Mouse (Mus musculus) midbrain, embryonic 14.5 days (tissue): ENCODE data around the gene Gm20738. TPM values are rescaled to one million over a fixed set of nuclear protein-coding genes. Genes with fewer than 3 reads are reported as not detected.
"Not testable (repeated sequence)": the region's sequence is repeated elsewhere in the genome, so short reads cannot be mapped to it uniquely, and the experiment has no call there.

Experiments used
- ATAC-seq: fragments of 200-750 bp; cut with Nextera tagmentation; 2 replicates; pipeline ENCODE4 v1.8.0; 2017; ENCODE audit warnings: moderate number of reproducible peaks, moderate library complexity; ENCODE audit not compliant: low FRiP score, low TSS enrichment
- DNase-seq: peaks from one replicate; pipeline ENCODE4 v3.0.0-alpha.2; 2015
- H3K27ac ChIP-seq: fragments of 300-500 bp; sonication (generic); replicated peaks from 2 replicates; pipeline ENCODE4 v1.5.1; 2014; ENCODE audit warnings: mild to moderate bottlenecking, low read depth, low read length, moderate library complexity
- H3K27me3 ChIP-seq: fragments of 300-500 bp; sonication (generic); 2 replicates; pipeline ENCODE4 v1.6.1; 2014; ENCODE audit warnings: low read length, control low read depth, mixed read lengths; ENCODE audit not compliant: control insufficient read depth, insufficient read depth
- H3K36me3 ChIP-seq: fragments of 300-500 bp; sonication (generic); 2 replicates; pipeline ENCODE4 v1.6.1; 2014; ENCODE audit warnings: low read length, control low read depth; ENCODE audit not compliant: control insufficient read depth, insufficient read depth
- H3K4me1 ChIP-seq: fragments of 300-500 bp; sonication (generic); 2 replicates; pipeline ENCODE4 v1.6.1; 2014; ENCODE audit warnings: mild to moderate bottlenecking, antibody characterized with exemption, low read length, control low read depth; ENCODE audit not compliant: control insufficient read depth, insufficient read depth
- H3K4me2 ChIP-seq: fragments of 300-500 bp; sonication (generic); 2 replicates; pipeline ENCODE4 v1.6.1; 2014; ENCODE audit warnings: mild to moderate bottlenecking, low read length, moderate library complexity
- H3K4me3 ChIP-seq: fragments of 300-500 bp; sonication (generic); replicated peaks from 2 replicates; pipeline ENCODE4 v1.5.1; 2014; ENCODE audit warnings: low read depth, low read length
- H3K9ac ChIP-seq: fragments of 300-500 bp; sonication (generic); replicated peaks from 2 replicates; pipeline ENCODE4 v1.6.1; 2014; ENCODE audit warnings: mild to moderate bottlenecking, low read length, moderate library complexity
- H3K9me3 ChIP-seq: fragments of 300-500 bp; sonication (generic); 2 replicates; pipeline ENCODE4 v1.6.1; 2016; ENCODE audit warnings: low read length, control low read depth, mixed read lengths; ENCODE audit not compliant: control insufficient read depth
- WGBS: fragments of 180-500 bp; shearing (Covaris S2); extraction: QIAGEN DNeasy Blood & Tissue Kit; methylation state at CpG from one replicate; pipeline ENCODE4 v1.1.7; 2014; 5-methylcytosine and 5-hydroxymethylcytosine counted together
- polyA plus RNA-seq: library from polyadenylated mRNA; unstranded; fragments of >200 nt; fragmentation: Nextera tagmentation; extraction: Ambion mirVana; gene quantifications from 2 replicates; pipeline ENCODE4 v1.2.1, GENCODE M21; 2014

Gene Gm20738
- not detected in 2 replicates for polyA plus RNA-seq

- whole genome bisulfite sequencing, result 78% methylated on average over 2 of the region's 4 CpGs
- H3K9ac ChIP-seq, H3K4me3 ChIP-seq, ATAC-seq, H3K36me3 ChIP-seq, H3K27ac ChIP-seq, H3K9me3 ChIP-seq, H3K4me1 ChIP-seq, H3K4me2 ChIP-seq, H3K27me3 ChIP-seq, DNase-seq: not testable (repeated sequence)
These were observed at the start of gene Gm20738 for GRCm38 (mm10) chrY:37957511-37957910. Gm20738 (plus strand) TSS chrY:37957811.
